Mouse (Mus musculus): ENCODE data around the gene Atf7ip.

The Atf7ip gene

DNA sequence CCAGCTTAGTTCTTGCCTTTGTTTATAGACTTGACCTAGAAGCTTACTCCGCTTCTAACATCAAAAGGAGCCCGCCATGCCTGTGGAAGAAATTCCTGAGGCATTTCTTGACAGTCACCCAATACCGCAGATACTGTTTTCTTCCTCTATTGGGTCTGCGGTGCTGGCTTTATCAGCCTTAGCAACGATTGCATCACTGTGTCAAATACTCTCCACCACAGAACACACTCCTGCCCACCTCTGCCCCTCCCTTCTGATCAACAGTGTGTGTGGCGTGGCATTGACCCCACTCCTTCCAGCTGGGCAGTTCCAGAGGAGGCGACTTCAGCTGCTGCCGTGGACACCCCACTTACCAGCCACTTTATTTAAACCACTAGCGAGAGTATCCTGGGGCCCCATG lies 139.8 kb downstream of the Atf7ip start:
- no peak for DNase-seq (ENCODE audit: low spot score in 2 of 2)

DNA sequence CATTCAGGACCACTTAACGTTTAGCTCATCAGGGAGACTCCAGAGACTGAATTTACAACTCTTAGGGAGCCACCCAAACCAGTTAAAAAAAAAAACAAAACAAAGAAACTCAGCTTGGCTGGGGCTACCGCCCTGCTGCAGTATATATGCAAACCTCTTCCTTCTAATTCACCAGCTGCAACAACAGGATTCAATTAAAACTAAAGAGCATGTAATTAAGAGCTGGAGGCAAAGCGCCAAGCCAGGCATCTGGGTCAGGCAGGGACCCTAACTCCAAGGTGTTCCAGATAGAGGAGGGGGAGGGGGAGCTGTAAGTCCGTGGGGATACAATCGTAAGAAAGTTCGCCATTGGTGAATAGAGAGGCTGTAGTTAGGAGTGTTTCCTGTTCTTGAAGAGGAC lies 140.2 kb downstream of the Atf7ip start:
- no peak for DNase-seq (ENCODE audit: low spot score in 2 of 2)

DNA sequence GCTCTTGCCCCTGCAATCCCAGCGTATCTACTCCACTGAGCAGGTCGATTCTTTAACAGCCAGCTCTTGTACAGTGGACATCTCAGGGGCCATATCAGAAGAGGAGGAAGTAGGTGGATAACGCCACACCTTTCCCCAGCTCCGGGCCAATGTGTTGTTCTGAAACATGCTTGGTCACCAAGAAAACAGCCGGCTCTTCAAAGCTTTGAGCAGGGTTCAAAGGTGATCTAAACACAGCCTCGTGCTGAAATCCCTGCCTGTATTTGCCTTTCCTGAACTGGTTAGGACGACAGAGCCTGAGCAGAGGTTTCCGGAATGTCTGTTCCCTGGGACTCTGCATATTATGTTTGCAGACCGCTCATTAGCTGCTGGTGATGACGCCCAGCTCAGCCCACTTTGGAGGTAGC lies 141.5 kb downstream of the Atf7ip start:
- no peak for DNase-seq (ENCODE audit: low spot score in 2 of 2)

DNA sequence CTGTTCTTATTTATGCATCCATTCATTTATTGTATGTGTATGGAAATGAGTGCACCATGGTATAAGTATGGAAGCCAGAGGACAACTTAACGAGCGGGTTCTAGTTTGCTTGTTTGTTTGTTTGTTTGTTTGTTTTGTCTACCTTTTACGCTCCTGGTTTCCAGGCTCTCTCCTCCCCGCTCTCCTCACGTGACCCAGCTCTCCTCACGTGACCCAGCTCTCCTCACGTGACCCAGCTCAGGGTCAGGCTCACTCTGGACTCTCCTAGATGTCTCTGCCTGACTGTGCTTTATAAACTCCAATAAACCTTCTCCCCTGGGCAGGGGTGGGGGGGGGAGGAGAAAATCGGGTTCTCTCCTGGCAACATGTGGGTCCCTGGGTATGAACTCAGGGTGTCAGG lies 144.7 kb downstream of the Atf7ip start:
- no peak for DNase-seq (ENCODE audit: low spot score in 2 of 2)

DNA sequence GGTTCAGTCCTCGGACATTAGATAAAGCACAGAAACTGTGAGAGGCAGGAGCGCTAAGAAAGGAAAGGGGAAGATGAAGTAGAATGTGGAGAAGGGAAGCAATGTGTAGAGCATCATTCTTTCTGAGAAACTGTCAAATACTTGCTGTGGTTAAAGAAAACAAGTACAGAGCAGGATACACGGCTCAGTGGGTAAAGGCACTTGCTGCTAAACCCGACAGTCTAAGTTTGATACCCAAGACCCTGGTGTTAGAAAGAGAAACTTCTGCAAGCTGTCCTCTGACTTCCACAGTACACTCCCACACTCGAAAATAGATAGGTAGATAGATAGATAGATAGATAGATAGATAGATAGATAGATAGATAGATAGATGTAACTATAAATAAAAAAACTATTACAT lies 147.4 kb downstream of the Atf7ip start:
- DNase-seq (ENCODE audit: low spot score in 2 of 2): no peak

DNA sequence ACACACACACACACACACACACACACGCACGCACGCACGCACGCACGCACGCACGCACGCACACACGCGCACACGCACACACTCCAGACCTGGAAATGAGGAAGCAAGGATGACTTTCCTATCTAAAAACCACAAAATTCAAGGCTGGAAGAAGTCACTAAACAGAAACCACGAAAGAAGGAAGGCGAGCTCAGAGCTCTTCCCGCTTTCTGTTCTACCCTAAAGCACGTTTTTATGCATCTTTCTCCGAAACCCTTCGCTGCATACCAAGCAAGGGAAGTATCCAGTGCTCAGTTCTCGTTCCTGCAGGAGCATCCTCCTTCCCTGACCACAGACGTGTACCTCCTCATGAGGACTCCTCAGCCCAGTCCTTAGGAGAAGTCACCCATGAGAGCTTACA lies 148.5 kb downstream of the Atf7ip start:
- no peak for DNase-seq (ENCODE audit: low spot score in 2 of 2)

DNA sequence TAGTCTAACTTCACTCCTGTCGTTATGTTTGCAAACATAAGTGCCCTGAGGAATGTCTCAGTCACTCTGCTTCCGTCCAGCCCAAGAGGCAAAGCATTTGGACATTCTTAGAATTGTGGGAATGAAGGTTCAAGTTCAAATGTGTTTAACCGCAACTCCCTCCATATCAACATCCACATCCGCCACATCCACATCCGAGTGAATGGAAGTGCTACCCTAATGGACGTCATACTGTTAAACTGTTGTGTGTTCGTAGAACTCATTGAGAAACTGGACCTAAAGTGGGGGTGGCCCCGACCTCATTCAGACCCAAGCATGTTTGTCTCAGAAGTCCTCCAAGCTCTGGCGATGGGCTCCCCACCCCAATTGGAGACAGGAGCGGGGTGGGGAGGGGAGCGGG lies 149.8 kb downstream of the Atf7ip start:
- no peak for DNase-seq (ENCODE audit: low spot score in 2 of 2)

DNA sequence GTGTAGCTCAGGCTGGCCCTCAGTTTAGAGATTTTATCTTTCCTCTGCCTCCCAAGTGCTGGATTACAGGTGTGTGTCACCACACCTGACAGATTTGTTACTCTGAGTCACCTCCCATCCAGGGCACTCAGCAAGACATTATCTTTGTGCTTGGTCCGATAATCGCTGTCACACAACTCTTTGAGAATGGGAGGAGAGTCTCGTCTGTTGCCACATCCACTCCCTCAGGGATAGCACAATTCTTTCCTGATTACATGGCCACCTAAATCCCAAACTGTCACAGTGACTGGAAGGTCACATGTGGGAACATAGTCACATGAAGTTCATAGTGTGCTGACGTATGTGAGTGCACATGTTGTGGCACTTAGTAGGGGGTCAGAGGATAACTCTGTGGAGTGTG lies 152.3 kb downstream of the Atf7ip start:
- no peak for DNase-seq (ENCODE audit: low spot score in 2 of 2)

DNA sequence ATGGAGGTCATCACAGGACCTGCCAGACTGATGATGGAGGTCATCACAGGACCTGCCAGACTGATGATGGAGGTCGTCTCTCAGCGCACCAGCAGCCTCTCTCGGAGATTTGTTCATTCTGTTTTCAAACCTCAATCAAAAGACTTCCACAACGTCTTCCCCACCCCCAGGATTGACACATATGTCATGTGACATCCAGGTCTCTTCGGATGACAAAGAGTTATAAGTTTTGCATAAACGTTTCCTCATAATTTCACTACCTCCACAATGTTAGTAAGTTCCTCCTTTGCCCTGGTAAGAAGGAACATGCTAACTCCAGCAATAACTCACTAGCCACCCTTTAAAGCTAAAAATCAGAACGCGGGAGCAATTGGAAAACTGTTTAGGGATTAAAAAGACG lies 153.3 kb downstream of the Atf7ip start:
- no peak for DNase-seq (ENCODE audit: low spot score in 2 of 2)
